ENCODE assay signal across 8 mouse cellular contexts in the genomic region with DNA sequence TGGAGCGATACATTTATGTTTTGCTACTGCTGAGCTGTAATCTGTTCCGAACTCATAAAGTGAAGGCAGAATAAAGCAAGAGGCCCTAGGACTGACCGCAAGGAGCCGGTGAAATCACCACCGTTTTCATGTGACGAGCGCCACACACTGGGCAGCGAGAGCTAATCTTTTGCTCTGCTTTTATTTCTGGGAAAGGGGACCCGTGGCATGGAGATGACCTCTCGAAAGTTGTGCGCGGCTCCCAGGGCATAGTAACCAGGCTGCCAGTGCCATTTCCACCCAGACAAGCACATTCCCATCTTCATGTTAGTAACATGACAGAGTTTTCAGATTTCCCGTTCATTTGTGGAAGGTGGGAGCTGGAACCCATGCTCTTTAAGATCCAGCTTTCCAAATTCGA. TPM values are rescaled to one million over a fixed set of nuclear protein-coding genes. Genes with fewer than 3 reads are reported as not detected.
DNase-seq lines count a peak whose midpoint lies in the region; ATAC-seq lines count a peak whose summit lies in the region.

No protein-coding gene starts in this region.

- no peak overlapping the region for H3K9ac ChIP-seq in hindbrain, embryonic 11.5 days (ENCODE audit: low read depth, low read length)

- H3K4me2 ChIP-seq in hindbrain, embryonic 11.5 days (replicated peaks; ENCODE audit: low read depth, low read length) = 0 out of 2 replicates have a peak overlapping the region, but pooled peaks have one; percentile 8

- WGBS in hindbrain, embryonic 11.5 days = 16% methylated on average over 14 of the region's 14 CpGs

- H3K27ac ChIP-seq in hindbrain, embryonic 11.5 days (ENCODE audit: low read depth, low read length) = no peak overlapping the region

- peak; percentile 54; the same call in 1 of the 2 replicates for ATAC-seq in hindbrain, embryonic 11.5 days (ENCODE audit: low FRiP score)
- peak; percentile 73 for ATAC-seq in megakaryocyte-erythroid progenitor cell, adult 5-6 weeks (replicated peaks; ENCODE audit: low FRiP score, low TSS enrichment, poor library complexity, severe bottlenecking)

- no peaks in the 10 kb centered on the region for H3K36me3 ChIP-seq in hindbrain, embryonic 11.5 days (ENCODE audit: control insufficient read depth, insufficient read depth, low read length)

- H3K9me3 ChIP-seq in hindbrain, embryonic 11.5 days (ENCODE audit: control insufficient read depth, low read length) = no peaks in the 10 kb centered on the region

- no peak overlapping the region for H3K4me3 ChIP-seq in hindbrain, embryonic 11.5 days (ENCODE audit: low read depth, low read length)

- no peaks in the 10 kb centered on the region; the same call in 1 of the 2 replicates for H3K27me3 ChIP-seq in hindbrain, embryonic 11.5 days (ENCODE audit: control insufficient read depth, insufficient read depth, low read length)

- DNase-seq in layer of hippocampus, adult 11-12 months (ENCODE audit: low spot score) = peak; percentile 39
- DNase-seq in layer of hippocampus, adult 9-10 months (ENCODE audit: low spot score) = no peak
- DNase-seq in cerebellum, adult 8-10 months = peak; percentile 44
- peak; percentile 74 for DNase-seq in forelimb bud, embryonic 11.5 days (ENCODE audit: low read depth, low spot score)
- DNase-seq in hindbrain, embryonic 11.5 days (ENCODE audit: low spot score) = peak; percentile 72
- DNase-seq in left cerebral cortex, postnatal 4 days = peak; percentile 81
- DNase-seq in right cerebral cortex, postnatal 25 days = peak; percentile 44

- intact Hi-C loops in left cerebral cortex, postnatal 4 days (cut with DNase I) = loop anchor here (5.0 to 10.0 kb wide), 2 partner anchors 82 to 180 kb away; no protein-coding TSS in a partner anchor

- H3K4me1 ChIP-seq in hindbrain, embryonic 11.5 days (replicated peaks; ENCODE audit: control insufficient read depth, insufficient read depth, low read length) = peaks cover 3% of the 10 kb centered on the region; the same call in 1 of the 2 replicates

RNA-seq across cellular contexts. Expression of a gene that starts 13.5 kb away (rescaled TPM):
- 0.86 and 1.2 TPM in 2 replicates for polyA plus RNA-seq in hindbrain, embryonic 11.5 days (2014; fragmentation: Nextera tagmentation; extraction: Ambion mirVana)
- under 1 TPM; 0.66 to 0.81 TPM for total RNA-seq in left cerebral cortex, postnatal 4 days (2021)
- total RNA-seq in megakaryocyte-erythroid progenitor cell, adult 5-6 weeks (2014; fragmentation: Nextera tagmentation) = not detected in 2 replicates
- total RNA-seq in megakaryocyte-erythroid progenitor cell, adult 5-6 weeks (2017) = not detected in 2 replicates

RNA-seq across cellular contexts. Expression of a gene that starts 17.3 kb away (rescaled TPM):
- 9.2 and 12.1 TPM in 2 replicates for polyA plus RNA-seq in hindbrain, embryonic 11.5 days (2014; fragmentation: Nextera tagmentation; extraction: Ambion mirVana)
- 1 to 10 TPM; 3.7 to 4.4 TPM for total RNA-seq in left cerebral cortex, postnatal 4 days (2021)
- total RNA-seq in megakaryocyte-erythroid progenitor cell, adult 5-6 weeks (2014; fragmentation: Nextera tagmentation) = 2.0 and 2.8 TPM in 2 replicates
- 4.2 and 4.4 TPM in 2 replicates for total RNA-seq in megakaryocyte-erythroid progenitor cell, adult 5-6 weeks (2017)

RNA-seq across cellular contexts. Expression of a gene that starts 26.1 kb away (rescaled TPM):
- 10.6 and 13.9 TPM in 2 replicates for polyA plus RNA-seq in hindbrain, embryonic 11.5 days (2014; fragmentation: Nextera tagmentation; extraction: Ambion mirVana)
- total RNA-seq in left cerebral cortex, postnatal 4 days (2021) = 10 to 100 TPM; 13.6 to 14.4 TPM
- total RNA-seq in megakaryocyte-erythroid progenitor cell, adult 5-6 weeks (2014; fragmentation: Nextera tagmentation) = 0.15 and 0.54 TPM in 2 replicates
- total RNA-seq in megakaryocyte-erythroid progenitor cell, adult 5-6 weeks (2017) = 0.66 and 1.8 TPM in 2 replicates

Comparison
In these comparisons a context has a peak if more than half of its experiments do, and no peak if none do; other contexts are left out.
1. RNA of a gene that starts 26.1 kb away (total RNA-seq): 13.6 to 14.4 TPM in left cerebral cortex, postnatal 4 days; 0.15 to 1.8 TPM in megakaryocyte-erythroid progenitor cell, adult 5-6 weeks; every median in the first group is over 4 times any median in the second.